Mouse (Mus musculus) granulocyte monocyte progenitor cell, adult 5-6 weeks (primary cell): ENCODE measurements around the gene Wdr25. TPM values are rescaled to one million over a fixed set of nuclear protein-coding genes. Genes with fewer than 3 reads are reported as not detected.

ENCODE experiments used
- ATAC-seq: replicated peaks from 2 replicates; pipeline ENCODE4 v1.8.0; 2016; ENCODE audit warnings: mild to moderate bottlenecking, moderate TSS enrichment, inconsistent platforms; ENCODE audit not compliant: poor library complexity, severe bottlenecking
- total RNA-seq, 2 experiments: library from RNA; stranded (forward) in 1 of 2; stranded (reverse) in 1 of 2; fragments of 200-712, 200-1000 nt in 1 of 2; fragments of >200 nt in 1 of 2; fragmentation: Nextera tagmentation in 1 of 2; gene quantifications; 2 replicates each; pipeline ENCODE4 v1.2.3; 2014 to 2017

Gene Wdr25
- total RNA-seq, 2 experiments from 2014 or later: 3.4 to 16.6 TPM

DNA sequence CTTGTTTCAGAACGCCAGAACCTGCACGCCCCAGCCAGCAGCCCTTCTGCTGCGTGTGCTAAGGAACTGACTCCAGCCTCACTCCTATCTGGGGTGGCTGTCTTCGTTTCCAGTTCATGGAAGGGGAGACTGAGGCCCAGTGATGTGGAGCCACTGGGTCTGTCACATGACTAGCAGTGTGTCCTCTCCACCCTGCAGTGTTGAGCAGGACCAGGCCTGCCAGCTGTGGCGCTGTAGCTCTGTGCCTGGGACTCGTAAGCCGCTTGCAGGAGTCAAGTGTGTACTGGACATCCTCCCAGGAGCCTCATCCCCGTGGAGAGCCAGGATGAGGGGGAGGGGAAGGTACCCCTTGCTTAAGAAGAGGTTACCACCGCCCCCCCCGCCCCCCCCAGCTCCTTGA, 86.5 kb downstream of the Wdr25 start:
- ATAC-seq: no peak

- no peak for ATAC-seq
Measured at GRCm38 (mm10) chr12:108981941-108982683, 88.7 kb downstream of the Wdr25 start.

- ATAC-seq: no peak
Measured at GRCm38 (mm10) chr12:108982684-108982960, 89.2 kb downstream of the Wdr25 start.

DNA sequence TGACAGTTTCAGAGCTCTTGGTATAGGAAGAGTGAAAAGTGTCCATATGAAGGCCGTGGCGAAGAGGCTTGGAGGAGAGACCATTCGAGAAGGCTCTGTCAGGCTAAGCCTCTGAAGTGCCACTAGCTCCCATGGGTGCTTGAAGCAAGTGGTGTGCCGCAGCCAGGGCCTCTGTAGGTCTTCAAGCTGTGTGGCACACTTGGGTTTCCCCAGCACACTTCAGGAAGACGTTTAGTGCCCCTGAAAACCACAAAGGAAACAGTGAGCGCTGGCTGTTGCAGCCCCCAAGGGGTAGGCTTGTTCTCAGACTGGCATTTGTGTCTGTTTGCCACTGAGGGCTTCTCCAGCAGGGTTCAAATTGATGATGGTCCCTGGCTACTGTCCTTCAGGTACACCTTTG, 90.1 kb downstream of the Wdr25 start:
- ATAC-seq: peak; percentile 44

DNA sequence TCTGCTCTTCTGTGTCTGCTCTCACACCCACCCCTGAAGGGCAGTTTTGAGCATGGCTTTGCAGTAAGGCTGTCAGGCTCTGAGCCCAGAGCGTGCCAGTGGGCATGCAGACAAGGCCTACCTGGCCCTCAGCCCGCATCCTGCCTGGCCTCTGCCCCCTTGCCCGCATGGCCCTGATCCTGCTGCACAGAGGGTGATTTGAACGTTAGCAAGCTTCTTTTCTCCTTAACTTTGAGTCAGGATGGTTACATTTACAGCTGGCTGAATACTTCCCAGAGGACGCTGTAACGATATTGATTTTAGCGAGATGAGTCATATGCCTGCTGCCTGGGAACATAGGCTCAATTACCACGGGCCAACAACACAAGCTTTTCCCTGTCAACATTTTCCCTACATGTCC, 91.0 kb downstream of the Wdr25 start:
- no peak for ATAC-seq

- no peak for ATAC-seq
Measured at GRCm38 (mm10) chr12:108985025-108985424, 91.6 kb downstream of the Wdr25 start.

GRCm38 (mm10) chr12:108987448-108987847, 94.0 kb downstream of the Wdr25 start:
- ATAC-seq: no peak

- ATAC-seq: peak; percentile 88
Measured at GRCm38 (mm10) chr12:108990425-108990824, 97.0 kb downstream of the Wdr25 start.

GRCm38 (mm10) chr12:108993046-108993445, 99.6 kb downstream of the Wdr25 start:
- no peak for ATAC-seq

DNA sequence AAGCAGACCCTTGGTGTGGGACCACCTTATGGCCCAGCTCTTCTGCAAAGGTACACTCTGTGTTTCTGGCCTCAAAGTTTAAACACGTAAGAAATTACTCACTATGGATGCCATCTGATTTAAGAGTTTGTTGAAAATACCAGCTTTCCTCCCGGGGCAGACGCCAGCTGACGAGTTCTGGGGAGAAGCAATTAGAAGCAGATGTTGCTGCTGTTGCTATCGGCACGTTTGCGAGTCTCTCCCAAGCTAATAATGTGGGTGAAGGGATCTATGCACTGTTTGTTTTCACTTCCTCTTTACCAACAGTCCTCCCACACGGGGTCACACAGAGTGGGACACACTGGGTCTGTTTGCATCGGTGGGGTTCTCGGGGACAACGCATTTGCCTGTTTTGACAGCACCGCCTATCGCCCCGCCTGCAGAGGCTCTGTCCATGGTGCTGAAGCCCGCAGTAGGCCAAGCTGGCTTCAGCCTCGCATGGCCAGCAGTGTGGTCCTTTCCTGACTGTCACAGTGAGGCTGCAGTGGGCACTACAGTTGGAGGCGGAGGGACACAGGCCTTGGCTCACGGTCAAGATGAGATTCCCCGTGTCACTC, 101.1 kb downstream of the Wdr25 start:
- peak; percentile 83 for ATAC-seq

DNA sequence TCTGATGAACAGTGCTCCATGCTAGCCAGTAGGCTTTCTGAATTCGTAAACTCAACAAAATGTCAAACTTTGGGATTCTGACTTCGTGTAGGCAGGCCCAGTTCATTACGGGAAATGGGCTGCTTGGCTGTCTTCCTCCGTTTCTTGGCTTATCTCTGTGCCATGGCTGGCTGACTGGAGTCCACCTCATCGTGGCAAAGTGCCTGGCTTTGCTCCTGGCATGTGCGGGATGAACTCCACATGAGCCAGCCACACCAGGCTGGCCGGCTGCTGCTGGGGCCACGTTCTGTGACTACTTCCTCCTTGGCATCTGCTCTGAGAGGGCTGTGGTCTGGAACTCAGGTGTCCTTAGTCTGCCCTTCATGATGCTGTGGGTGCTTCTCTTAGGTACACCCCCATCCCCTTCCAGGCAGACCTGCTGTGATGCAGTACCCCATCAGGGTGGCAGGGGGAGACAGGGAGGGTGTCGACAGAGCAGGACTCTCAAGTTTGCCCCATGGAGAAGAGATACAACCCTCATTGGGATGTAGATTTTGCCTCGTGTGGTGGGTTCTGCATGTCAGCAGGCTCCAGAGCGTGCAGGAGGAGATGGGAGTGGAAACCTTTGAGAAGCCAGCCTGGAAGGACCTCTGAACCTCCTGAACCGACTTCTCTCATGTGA, 102.7 kb downstream of the Wdr25 start:
- ATAC-seq: 0 out of 2 replicates have a peak, but pooled peaks have one; percentile 21

DNA sequence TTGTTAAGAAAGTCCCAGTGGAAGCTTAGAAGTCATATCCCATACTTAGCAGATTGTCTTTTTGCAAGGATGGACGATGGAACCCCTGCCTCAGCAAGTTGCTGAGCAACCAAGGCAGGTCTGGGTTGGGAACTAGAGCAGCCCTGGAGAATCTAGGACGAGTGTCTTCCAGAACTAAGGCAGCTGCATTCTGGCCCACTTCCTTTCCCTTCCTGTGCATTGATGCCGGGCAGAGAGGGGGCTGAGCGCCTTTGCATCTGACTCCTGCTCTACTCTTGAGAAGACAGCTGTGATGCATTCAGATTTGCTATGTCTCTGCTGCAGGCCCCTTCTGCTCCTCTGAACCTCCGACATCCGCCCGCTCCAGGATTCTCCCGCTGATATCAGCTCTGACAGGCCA, 103.8 kb downstream of the Wdr25 start:
- no peak for ATAC-seq

- ATAC-seq: no peak
Measured at GRCm38 (mm10) chr12:109002978-109003377, 109.5 kb downstream of the Wdr25 start.

DNA sequence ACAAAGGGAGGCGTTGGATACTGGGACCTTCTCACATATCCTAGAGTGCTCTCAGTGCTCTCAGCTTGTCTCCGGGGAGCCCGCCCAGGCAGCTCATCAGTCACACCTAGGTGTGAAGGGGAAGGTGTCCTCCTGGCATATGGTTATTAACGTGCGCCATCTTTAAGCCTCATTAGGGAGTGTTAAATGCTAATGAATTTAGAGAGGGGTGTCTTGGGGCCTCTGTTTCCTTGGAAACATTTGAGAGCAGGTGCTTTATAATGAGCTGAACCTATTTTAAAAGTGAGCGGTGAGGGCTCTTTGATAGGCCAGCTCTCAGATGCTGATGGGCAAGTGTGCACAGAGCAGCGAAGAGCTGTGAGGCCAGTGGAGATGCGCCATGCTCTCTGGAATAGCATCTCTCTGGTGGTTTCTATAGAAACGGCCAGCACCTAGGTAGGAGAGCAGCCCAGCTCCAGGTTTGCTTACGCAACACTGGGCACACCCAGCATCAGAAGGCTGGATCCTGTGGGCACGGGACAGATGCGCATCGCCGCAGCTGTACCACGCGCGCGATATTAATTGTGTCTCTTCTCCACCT, 116.7 kb downstream of the Wdr25 start:
- ATAC-seq: no peak

- no peak for ATAC-seq
Measured at GRCm38 (mm10) chr12:109022181-109022691, 128.8 kb downstream of the Wdr25 start.

- no peak for ATAC-seq
Measured at GRCm38 (mm10) chr12:109022966-109023365, 129.5 kb downstream of the Wdr25 start.

GRCm38 (mm10) chr12:109023780-109024179, 130.3 kb downstream of the Wdr25 start:
- ATAC-seq: peak; percentile 27; the same call in 1 of the 2 replicates

DNA sequence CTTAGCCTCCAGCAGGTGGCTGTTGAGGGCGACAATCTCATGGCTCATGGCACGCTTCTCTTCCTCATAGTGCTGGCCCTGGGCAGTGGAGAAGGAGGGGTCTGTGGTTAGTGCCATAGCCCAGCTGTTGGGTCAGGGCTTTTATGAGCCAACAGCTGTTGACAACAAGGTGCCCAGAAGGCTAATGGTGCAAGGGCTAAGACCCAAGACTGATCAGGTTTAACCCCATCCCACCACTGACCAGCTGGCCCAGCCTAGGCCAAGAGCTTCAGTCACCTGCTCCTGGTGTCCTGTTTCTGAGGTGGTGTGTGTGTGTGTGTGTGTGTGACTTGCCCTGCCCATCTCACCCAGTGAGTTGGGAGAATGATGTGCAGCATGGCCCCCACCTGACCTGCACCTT, 143.6 kb downstream of the Wdr25 start:
- no peak for ATAC-seq

DNA sequence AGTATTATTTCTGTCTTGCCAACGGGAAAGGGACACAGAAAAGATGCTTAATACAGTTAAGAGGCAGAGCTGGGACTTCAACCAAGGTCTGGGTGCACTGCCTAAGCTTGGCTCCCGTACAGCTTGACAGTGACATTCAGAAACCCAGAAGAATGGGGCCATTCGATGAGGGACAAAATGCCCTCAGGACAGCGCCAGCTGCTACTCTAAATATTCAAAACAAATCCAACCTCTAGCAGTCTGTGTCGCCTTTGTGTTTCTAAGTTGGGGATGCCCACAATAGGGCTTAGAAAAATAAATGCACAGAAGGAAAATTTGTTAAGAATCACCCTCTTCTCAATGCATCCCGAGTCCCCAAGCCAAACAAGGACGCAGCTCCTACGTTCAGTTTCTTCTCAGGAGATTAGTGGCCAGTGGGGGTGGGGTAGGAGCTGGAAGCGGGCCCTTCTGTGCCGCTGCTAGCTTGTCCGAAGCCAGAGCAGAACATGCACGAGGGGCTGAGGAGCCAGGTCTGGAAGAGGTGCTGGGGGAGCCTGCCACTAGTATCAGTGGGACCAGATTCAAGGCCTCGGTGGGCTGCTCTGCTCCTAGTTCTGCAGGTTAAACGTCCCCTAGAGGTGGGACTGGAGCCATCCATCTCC, 144.9 kb downstream of the Wdr25 start:
- ATAC-seq: no peak

DNA sequence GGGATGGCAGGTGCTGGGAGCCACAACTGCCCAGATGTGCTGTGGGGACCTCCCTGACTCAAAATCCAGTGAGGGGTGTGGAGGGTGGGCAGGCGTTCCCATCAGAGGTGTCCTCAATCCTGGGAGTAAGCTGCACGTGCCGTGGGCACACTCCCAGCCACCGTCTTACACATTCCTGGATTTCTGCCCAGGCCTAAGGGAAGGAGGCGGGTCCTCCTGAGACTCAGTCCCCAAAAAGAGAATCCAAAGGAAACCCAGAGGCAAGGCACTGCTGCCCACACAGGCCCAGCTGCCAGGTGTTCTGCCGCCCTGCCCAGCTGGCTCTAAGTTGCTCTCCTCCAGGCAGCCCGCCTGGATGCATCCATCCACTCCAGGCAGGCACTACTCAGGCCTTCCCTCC, 145.9 kb downstream of the Wdr25 start:
- ATAC-seq: no peak

DNA sequence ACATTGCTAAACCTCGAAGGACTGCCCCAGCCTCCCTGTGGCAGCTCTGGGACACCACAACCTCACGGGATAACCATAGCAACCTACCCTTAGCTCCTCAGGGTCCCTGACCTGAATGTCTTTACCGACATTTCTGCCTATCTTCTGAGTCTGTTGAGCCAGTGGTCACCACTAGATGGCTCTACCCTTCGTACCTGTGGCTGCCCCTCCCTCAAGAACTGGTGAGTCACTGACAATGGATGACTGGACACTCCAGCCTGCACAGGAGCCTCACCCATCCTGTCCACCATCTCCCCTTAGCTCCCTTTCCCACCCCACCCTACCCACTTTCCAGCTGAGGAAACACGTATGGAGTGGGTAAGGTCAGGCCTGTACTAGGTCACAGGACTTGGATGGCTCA, 151.1 kb downstream of the Wdr25 start:
- peak; percentile 50 for ATAC-seq
